Mouse (Mus musculus) forebrain, embryonic 14.5 days (tissue): ENCODE data around the gene Nell1. TPM values are rescaled to one million over a fixed set of nuclear protein-coding genes. Genes with fewer than 3 reads are reported as not detected.
A peak's percentile ranks its signal among the peaks of the same experiment; 100 is the strongest.

ENCODE experiments used
- ATAC-seq: fragments of 200-750 bp; cut with Nextera tagmentation; 2 replicates; pipeline ENCODE4 v1.8.0; 2017; ENCODE audit warnings: mild to moderate bottlenecking, moderate library complexity
- DNase-seq: peaks from one replicate; pipeline ENCODE4 v3.0.0-alpha.2; 2015; ENCODE audit warnings: low spot score
- H3K27ac ChIP-seq: fragments of 300-500 bp; sonication (generic); 2 replicates; pipeline ENCODE4 v1.5.1; 2014; ENCODE audit warnings: low read depth, mild to moderate bottlenecking, control low read depth, low read length, moderate library complexity
- H3K27me3 ChIP-seq: fragments of 300-500 bp; sonication (generic); replicated peaks from 2 replicates; pipeline ENCODE4 v1.6.1; 2014; ENCODE audit warnings: low read length, control low read depth, mixed read lengths; ENCODE audit not compliant: control insufficient read depth, insufficient read depth
- H3K36me3 ChIP-seq: fragments of 300-500 bp; sonication (generic); 2 replicates; pipeline ENCODE4 v1.6.1; 2014; ENCODE audit warnings: low read length, control low read depth; ENCODE audit not compliant: control insufficient read depth, insufficient read depth
- H3K4me1 ChIP-seq: fragments of 300-500 bp; sonication (generic); 2 replicates; pipeline ENCODE4 v1.6.1; 2014; ENCODE audit warnings: antibody characterized with exemption, low read length, control low read depth; ENCODE audit not compliant: control insufficient read depth, insufficient read depth
- H3K4me2 ChIP-seq: fragments of 300-500 bp; sonication (generic); 2 replicates; pipeline ENCODE4 v1.6.1; 2014; ENCODE audit warnings: mild to moderate bottlenecking, control low read depth, low read length
- H3K4me3 ChIP-seq: fragments of 300-500 bp; sonication (generic); 2 replicates; pipeline ENCODE4 v1.5.1; 2014; ENCODE audit warnings: low read depth, low read length, control low read depth
- H3K9ac ChIP-seq: fragments of 300-500 bp; sonication (generic); 2 replicates; pipeline ENCODE4 v1.6.1; 2014; ENCODE audit warnings: mild to moderate bottlenecking, low read length, control low read depth, moderate library complexity
- H3K9me3 ChIP-seq: fragments of 300-500 bp; sonication (generic); replicated peaks from 2 replicates; pipeline ENCODE4 v1.6.1; 2016; ENCODE audit warnings: low read length, control low read depth, mixed read lengths; ENCODE audit not compliant: control insufficient read depth
- WGBS: fragments of 180-500 bp; shearing (Covaris S2); extraction: QIAGEN DNeasy Blood & Tissue Kit; methylation state at CpG from one replicate; pipeline ENCODE4 v1.1.7; 2014; 5-methylcytosine and 5-hydroxymethylcytosine counted together
- polyA plus RNA-seq: library from polyadenylated mRNA; unstranded; fragments of >200 nt; fragmentation: Nextera tagmentation; extraction: Ambion mirVana; gene quantifications from 2 replicates; pipeline ENCODE4 v1.2.1, GENCODE M21; 2014

Nell1 gene
- polyA plus RNA-seq, 1 experiment from 2014 or later = 9.7 TPM

DNA sequence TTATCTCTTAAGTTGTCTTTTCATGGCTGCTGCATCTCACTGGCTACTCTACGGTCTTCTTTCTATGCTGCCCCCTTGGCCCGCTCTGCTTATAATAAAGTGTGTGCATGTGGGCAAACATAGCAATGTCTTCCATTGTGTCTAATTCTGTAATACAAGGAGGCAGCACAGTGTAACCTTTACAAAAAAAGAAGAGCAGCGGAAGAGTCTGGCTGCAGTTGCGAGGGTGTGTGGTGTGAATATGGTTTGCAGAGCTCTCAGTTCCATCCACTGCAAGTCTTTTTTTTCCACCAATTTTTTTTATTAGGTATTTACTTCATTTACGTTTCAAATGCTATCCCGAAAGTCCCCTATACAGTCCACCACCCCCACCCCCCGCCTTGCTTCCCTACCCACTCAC, 219.3 kb downstream of the Nell1 start:
- Histone ChIP-seq H3K9ac (no peak overlapping the region), H3K4me3 (no peak overlapping the region), H3K27me3 (no peaks in the 10 kb centered on the region), H3K36me3 (no peaks in the 10 kb centered on the region), H3K27ac (no peak overlapping the region), H3K9me3 (no peaks in the 10 kb centered on the region), H3K4me2 (no peak overlapping the region), H3K4me1 (no peaks in the 10 kb centered on the region)
- WGBS = 89% methylated on average over 7 of the region's 7 CpGs
- ATAC-seq (no peak), DNase-seq (no peak)

DNA sequence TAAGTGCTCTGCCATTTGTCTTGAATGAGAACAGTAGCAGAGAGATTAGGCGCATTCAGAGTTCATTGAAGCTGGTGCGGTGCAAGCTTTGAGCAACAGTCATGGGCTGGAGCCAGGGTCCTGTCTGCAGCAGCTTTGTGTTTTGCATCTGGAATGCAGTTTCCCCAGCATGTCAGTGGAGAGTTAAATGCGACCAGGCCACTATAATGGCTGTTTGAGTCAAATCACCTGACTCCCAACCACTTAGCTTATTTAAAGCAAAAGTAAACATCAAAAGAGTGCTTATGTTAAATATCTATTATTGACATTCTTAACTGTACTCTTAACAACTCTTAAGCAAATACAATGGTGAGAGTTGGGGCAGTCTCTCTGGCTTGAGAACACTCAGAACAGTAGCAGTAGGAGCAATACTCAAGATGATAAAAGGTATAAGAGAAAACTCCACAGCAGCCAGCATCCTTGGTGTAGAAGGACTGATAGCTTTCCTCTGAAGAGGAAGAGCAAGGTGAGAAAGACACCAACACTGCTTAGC, 220.5 kb downstream of the Nell1 start:
- Histone ChIP-seq H3K9ac (no peak overlapping the region), H3K4me2 (no peak overlapping the region), H3K4me3 (no peak overlapping the region), H3K36me3 (no peaks in the 10 kb centered on the region), H3K27me3 (no peaks in the 10 kb centered on the region), H3K9me3 (no peaks in the 10 kb centered on the region), H3K4me1 (no peaks in the 10 kb centered on the region), H3K27ac (no peak overlapping the region)
- DNase-seq (no peak), ATAC-seq (no peak)
- WGBS = 60% methylated on average over 3 of the region's 3 CpGs

DNA sequence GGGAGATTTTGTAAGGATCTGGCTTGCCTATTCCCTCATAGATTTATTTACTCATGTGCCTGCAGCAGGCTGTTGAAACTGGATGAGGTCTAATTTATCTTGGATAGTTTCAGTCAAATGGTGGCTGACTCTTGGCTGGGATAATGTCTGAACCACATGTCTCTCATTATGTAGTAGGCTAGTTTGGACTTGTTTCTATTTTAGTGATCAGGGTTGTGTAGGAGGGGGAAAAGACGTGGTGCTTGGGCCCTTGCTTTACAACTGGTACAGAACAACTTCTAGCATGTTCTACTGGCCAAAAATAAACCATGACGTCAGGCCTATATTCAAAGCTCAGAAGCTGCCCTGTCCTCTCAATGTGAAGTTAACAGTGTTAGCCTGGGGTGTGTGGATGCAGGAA, 230.6 kb downstream of the Nell1 start:
- no peak overlapping the region for H3K27ac ChIP-seq
- H3K36me3 ChIP-seq = no peaks in the 10 kb centered on the region
- WGBS = 72% methylated on average over 2 of the region's 2 CpGs
- no peaks in the 10 kb centered on the region for H3K27me3 ChIP-seq
- no peak for ATAC-seq
- H3K4me3 ChIP-seq = no peak overlapping the region
- no peak overlapping the region for H3K4me2 ChIP-seq
- H3K4me1 ChIP-seq = no peaks in the 10 kb centered on the region
- no peak for DNase-seq
- no peaks in the 10 kb centered on the region for H3K9me3 ChIP-seq
- no peak overlapping the region for H3K9ac ChIP-seq

DNA sequence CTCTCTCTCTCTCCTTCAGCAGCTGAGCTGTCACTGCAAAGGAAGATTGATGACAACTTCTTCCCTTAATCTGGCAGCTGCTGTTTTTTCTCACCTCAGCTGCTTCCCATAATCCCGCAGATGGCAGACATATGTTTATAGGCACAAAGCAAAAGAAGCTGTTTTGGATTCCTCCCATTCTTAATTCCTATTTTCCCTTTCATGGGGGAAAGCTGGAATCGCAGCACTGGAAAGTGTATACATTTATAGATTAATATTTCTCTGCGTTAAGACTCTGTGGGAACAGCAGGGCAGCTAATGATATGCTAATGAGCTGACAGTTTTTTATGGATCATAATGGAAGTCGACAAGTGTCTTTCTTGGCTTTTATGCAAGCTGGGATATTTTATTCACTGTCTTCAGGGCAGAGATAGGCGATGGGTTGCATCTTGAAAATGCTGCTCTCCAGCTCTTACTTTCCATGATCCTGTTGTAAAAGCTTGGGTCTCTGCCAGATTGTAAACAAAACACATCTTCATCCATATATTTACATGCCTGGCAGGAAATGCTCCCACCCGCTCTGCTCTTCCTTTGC, 236.1 kb downstream of the Nell1 start:
- DNase-seq (peak; percentile 85), ATAC-seq (peak; percentile 85)
- H3K27me3 ChIP-seq = no peaks in the 10 kb centered on the region
- H3K9ac ChIP-seq = no peak overlapping the region
- H3K9me3 ChIP-seq = 0 out of 2 replicates have a peak, but pooled peaks cover 5% of the 10 kb centered on the region
- H3K36me3 ChIP-seq = no peaks in the 10 kb centered on the region
- no peak overlapping the region for H3K4me3 ChIP-seq
- no peak overlapping the region; the same call in 1 of the 2 replicates for H3K27ac ChIP-seq
- H3K4me2 ChIP-seq = no peak overlapping the region
- H3K4me1 ChIP-seq = no peaks in the 10 kb centered on the region
- WGBS = 43% methylated on average over 6 of the region's 6 CpGs

DNA sequence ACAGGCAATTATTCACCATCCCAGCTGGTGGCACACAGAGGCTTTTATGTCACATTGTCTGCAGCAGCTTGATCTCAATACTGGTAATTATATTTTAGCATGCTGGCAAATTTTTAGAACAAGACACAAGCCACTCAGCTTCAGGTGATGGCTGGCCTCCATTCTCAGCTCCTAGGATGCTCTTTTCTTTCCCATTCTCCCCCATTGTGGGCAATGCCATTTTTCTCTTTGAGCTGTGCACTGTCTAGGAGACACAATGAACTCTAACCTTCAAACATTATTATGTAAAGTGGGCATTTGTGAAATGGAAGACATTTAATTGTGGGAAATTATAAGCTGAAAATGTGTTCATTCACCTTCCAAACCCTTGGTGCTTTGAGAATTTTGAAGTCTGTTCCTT, 247.2 kb downstream of the Nell1 start:
- DNase-seq = peak; percentile 29
- no peaks in the 10 kb centered on the region for H3K36me3 ChIP-seq
- no peaks in the 10 kb centered on the region for H3K27me3 ChIP-seq
- no peak overlapping the region for H3K27ac ChIP-seq
- no peak overlapping the region for H3K9ac ChIP-seq
- no peak overlapping the region for H3K4me3 ChIP-seq
- no peaks in the 10 kb centered on the region for H3K4me1 ChIP-seq
- no peaks in the 10 kb centered on the region for H3K9me3 ChIP-seq
- ATAC-seq = no peak
- H3K4me2 ChIP-seq = no peak overlapping the region

DNA sequence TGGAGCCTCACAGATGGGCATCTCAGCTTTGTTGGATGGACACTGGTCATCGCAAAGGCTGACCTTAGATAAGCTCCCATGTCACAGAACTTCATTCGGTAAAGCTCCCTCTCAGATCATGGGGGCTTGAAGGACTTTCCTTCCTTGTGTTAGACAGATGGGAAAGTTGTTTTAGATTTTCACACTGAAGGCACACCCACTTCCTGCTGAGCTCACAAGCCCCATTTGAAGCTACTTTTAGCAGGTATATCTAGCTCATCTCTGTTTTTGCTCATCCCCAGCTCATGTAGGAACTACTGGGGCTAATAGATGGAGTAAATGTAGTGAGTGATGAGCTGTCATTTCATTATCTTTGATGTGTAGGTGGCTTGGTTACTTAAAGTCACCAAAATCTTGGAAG, 252.0 kb downstream of the Nell1 start:
- Histone ChIP-seq H3K36me3 (no peaks in the 10 kb centered on the region), H3K27me3 (no peaks in the 10 kb centered on the region), H3K27ac (no peak overlapping the region), H3K4me3 (no peak overlapping the region), H3K9ac (no peak overlapping the region), H3K4me1 (no peaks in the 10 kb centered on the region), H3K4me2 (no peak overlapping the region), H3K9me3 (no peaks in the 10 kb centered on the region)
- WGBS = 96% methylated on average over 2 of the region's 2 CpGs
- DNase-seq (no peak), ATAC-seq (no peak)

DNA sequence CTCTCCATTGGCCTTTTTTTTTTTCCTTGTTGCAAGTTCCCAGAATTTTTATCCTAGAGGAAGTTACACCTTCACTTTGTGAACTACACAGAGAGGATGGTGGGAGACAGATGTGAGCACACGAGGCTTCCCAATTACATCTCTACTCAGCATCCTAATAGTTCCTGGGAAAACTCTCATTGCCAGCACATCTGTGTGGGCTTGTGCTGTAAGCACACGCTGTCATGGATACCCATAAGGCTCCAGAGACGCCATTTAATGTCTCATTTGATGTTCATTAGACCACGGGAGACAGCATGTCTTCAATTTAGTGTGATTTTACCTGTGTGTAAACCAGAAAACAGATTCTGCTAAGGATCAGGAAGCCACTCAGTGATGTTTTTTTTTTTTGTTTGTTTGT, 253.6 kb downstream of the Nell1 start:
- ATAC-seq (no peak), DNase-seq (no peak)
- no peaks in the 10 kb centered on the region for H3K36me3 ChIP-seq
- 76% methylated on average over 4 of the region's 4 CpGs for WGBS
- H3K27me3 ChIP-seq = no peaks in the 10 kb centered on the region
- H3K4me2 ChIP-seq = no peak overlapping the region
- H3K27ac ChIP-seq = no peak overlapping the region
- no peak overlapping the region for H3K9ac ChIP-seq
- no peaks in the 10 kb centered on the region for H3K9me3 ChIP-seq
- no peak overlapping the region for H3K4me3 ChIP-seq
- H3K4me1 ChIP-seq = no peaks in the 10 kb centered on the region

DNA sequence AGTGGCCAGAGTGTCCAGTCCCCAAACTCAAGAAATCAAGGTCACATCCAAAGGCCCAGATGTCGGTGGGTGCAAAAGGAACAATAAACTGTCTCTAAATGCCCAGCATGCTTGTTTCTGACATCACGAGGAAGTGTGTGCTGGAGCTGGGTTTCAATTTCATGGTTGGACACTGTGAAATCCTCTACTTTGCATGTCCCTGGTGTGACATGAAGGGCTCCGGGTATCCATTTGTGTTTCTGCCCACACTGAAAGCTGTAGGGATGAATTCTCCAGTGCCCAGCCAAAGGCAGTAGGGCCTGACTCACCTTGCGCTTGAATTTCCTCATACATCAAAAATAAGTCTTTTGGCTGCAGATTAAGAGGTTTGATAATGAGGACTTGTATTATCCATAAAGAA, 266.5 kb downstream of the Nell1 start:
- no peak overlapping the region for H3K4me2 ChIP-seq
- DNase-seq = no peak
- no peaks in the 10 kb centered on the region; the same call in 1 of the 2 replicates for H3K4me1 ChIP-seq
- H3K4me3 ChIP-seq = no peak overlapping the region
- ATAC-seq = no peak
- WGBS = 90% methylated on average over 4 of the region's 4 CpGs
- no peaks in the 10 kb centered on the region for H3K36me3 ChIP-seq
- no peaks in the 10 kb centered on the region for H3K27me3 ChIP-seq
- H3K9ac ChIP-seq = no peak overlapping the region
- H3K27ac ChIP-seq = no peak overlapping the region
- H3K9me3 ChIP-seq = no peaks in the 10 kb centered on the region

DNA sequence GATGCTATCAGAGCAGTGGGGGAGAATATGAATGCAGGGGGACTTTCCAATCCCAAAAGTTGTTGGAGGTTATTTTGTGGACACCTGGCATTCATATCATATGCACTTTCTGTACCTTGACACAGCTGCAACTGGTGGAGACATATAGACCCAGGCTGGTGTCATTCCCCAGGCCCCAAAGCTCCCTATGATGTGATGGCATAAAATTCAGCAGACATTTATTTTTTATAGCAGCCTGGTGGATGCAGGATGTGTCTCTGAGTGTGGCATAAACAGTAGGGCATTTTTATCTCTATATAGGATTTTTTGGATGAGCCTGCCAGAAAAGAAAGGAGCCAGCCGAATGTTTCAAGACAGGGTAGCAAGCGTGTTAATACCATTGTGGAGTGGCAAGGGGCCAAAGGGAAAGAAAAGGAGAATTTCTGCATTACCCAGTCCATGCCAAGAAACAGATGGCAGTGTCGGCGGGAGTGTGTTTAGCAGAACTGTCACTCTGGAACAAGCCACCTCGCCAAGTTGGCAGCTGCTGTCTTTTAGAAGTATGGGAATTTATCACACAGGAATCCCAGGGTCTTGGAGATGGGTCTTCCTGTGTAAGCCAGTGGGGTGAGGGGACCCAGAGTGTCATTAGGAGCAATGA, 267.1 kb downstream of the Nell1 start:
- ATAC-seq (peak; percentile 97), DNase-seq (peak; percentile 97)
- no peaks in the 10 kb centered on the region for H3K9me3 ChIP-seq
- no peak overlapping the region for H3K27ac ChIP-seq
- H3K4me2 ChIP-seq = no peak overlapping the region
- no peak overlapping the region for H3K9ac ChIP-seq
- H3K4me3 ChIP-seq = no peak overlapping the region
- H3K27me3 ChIP-seq = no peaks in the 10 kb centered on the region
- no peaks in the 10 kb centered on the region for H3K36me3 ChIP-seq
- H3K4me1 ChIP-seq = no peaks in the 10 kb centered on the region; the same call in 1 of the 2 replicates
- whole genome bisulfite sequencing = 20% methylated on average over 5 of the region's 5 CpGs
